Mouse (Mus musculus): Measurements from ENCODE around the gene Hoxb2.

The Hoxb2 gene

GRCm38 (mm10) chr11:96351312-96351711, 987 bp downstream of the Hoxb2 start:
- peak in 1 of 2 experiments; percentile 42 for DNase-seq (ENCODE audit: low spot score in 2 of 2)

GRCm38 (mm10) chr11:96351831-96352230, 1.5 kb downstream of the Hoxb2 start:
- peak in 1 of 2 experiments; percentile 44 for DNase-seq (ENCODE audit: low spot score in 2 of 2)

- DNase-seq (ENCODE audit: low spot score in 2 of 2): peak in 1 of 2 experiments; percentile 38
Observed at GRCm38 (mm10) chr11:96352691-96353521, 2.6 kb downstream of the Hoxb2 start.

- no peak for DNase-seq (ENCODE audit: low spot score in 2 of 2)
Observed at GRCm38 (mm10) chr11:96353522-96353841, 3.2 kb downstream of the Hoxb2 start.

GRCm38 (mm10) chr11:96353939-96354338, 3.6 kb downstream of the Hoxb2 start:
- DNase-seq (ENCODE audit: low spot score in 2 of 2): no peak

GRCm38 (mm10) chr11:96354376-96354775, 4.1 kb downstream of the Hoxb2 start:
- peak in 1 of 2 experiments; percentile 38 for DNase-seq (ENCODE audit: low spot score in 2 of 2)

- no peak for DNase-seq (ENCODE audit: low spot score in 2 of 2)
Observed at GRCm38 (mm10) chr11:96354801-96355311, 4.5 kb downstream of the Hoxb2 start.

GRCm38 (mm10) chr11:96363807-96364206, 13.5 kb downstream of the Hoxb2 start:
- no peak for DNase-seq (ENCODE audit: low spot score in 2 of 2)

- no peak for DNase-seq (ENCODE audit: low spot score in 2 of 2)
Observed at GRCm38 (mm10) chr11:96365441-96366091, 15.2 kb downstream of the Hoxb2 start, which contains the start of gene Hoxb1. TSS of gene Hoxb1 (plus strand) at chr11:96365752.

GRCm38 (mm10) chr11:96366092-96367041, 16.0 kb downstream of the Hoxb2 start:
- DNase-seq (ENCODE audit: low spot score in 2 of 2): peak in 1 of 2 experiments; percentile 33

- no peak for DNase-seq (ENCODE audit: low spot score in 2 of 2)
Observed at GRCm38 (mm10) chr11:96367141-96367540, 16.8 kb downstream of the Hoxb2 start.

- no peak for DNase-seq (ENCODE audit: low spot score in 2 of 2)
Observed at GRCm38 (mm10) chr11:96368686-96369085, 18.4 kb downstream of the Hoxb2 start.

GRCm38 (mm10) chr11:96369140-96369539, 18.8 kb downstream of the Hoxb2 start:
- DNase-seq (ENCODE audit: low spot score in 2 of 2): no peak

- no peak for DNase-seq (ENCODE audit: low spot score in 2 of 2)
Observed at GRCm38 (mm10) chr11:96371726-96372125, 21.4 kb downstream of the Hoxb2 start.

- DNase-seq (ENCODE audit: low spot score in 2 of 2): no peak
Observed at GRCm38 (mm10) chr11:96372519-96372918, 22.2 kb downstream of the Hoxb2 start.

- DNase-seq (ENCODE audit: low spot score in 2 of 2): no peak
Observed at GRCm38 (mm10) chr11:96374810-96375209, 24.5 kb downstream of the Hoxb2 start.

- no peak for DNase-seq (ENCODE audit: low spot score in 2 of 2)
Observed at GRCm38 (mm10) chr11:96383381-96383780, 33.1 kb downstream of the Hoxb2 start.

GRCm38 (mm10) chr11:96387635-96388034, 37.3 kb downstream of the Hoxb2 start:
- DNase-seq (ENCODE audit: low spot score in 2 of 2): no peak

- no peak for DNase-seq (ENCODE audit: low spot score in 2 of 2)
Observed at GRCm38 (mm10) chr11:96396772-96397626, 46.7 kb downstream of the Hoxb2 start.

- peak in 1 of 2 experiments; percentile 5 for DNase-seq (ENCODE audit: low spot score in 2 of 2)
Observed at GRCm38 (mm10) chr11:96397806-96398335, 47.5 kb downstream of the Hoxb2 start.

Measured in urinary bladder, postnatal 36 days (tissue).